Mouse (Mus musculus) adipocyte (in vitro differentiated cells): ENCODE measurements around the gene Brd7.
A peak's percentile ranks its signal among the peaks of the same experiment; 100 is the strongest.

ENCODE experiments used
- DNase-seq: peaks from one replicate; pipeline ENCODE4 v3.0.0-alpha.2; 2016; ENCODE audit warnings: low spot score

The Brd7 gene

DNA sequence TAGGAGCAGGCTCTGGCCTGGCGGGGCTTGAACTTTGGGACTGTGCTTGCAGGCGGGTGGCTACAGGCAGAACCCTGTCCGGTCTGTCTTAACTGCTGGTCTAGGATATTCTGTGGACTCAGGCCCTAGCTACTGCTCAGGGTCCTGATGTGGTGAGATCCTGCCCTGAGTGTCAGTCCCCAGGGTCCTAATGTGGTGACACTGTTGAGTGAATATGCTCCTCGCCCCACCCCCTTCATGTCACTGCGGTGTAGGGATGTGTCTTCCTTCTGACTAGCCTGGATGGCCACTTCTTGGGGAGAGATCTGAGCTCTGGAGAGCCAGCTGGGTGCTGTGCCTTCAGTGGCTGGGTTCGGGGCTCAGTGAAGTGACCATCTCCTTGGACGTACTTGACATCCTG lies 52.1 kb downstream of the Brd7 start:
- no peak for DNase-seq

DNA sequence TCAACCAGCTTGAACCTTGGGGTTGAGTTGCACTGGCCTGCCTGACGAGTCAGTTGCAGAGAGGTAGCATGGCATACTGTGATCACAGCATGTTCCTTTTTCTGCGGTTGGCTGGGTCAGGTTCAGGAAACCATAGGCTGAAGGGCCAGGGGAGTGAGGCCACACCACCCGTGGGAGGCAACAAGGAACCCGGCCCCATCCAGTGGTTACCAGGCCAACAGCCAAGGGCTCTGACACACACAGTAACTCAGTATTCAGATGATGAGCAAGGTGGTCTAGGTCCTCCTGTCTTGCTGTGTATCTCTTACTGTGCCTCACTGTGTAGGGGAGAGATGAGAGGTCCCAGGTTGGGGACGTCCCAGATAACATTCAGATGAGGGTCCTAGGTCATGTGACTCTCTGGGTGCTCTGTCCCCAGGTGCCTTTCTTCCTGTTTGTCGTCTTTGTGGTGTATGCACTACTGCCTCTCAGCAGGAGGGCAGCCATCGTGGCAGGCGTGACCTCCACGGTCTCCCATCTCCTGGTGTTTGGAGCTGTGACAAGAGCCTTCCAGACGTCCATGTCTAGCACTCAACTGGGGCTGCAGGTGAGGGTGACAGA lies 52.6 kb downstream of the Brd7 start:
- DNase-seq: no peak

DNA sequence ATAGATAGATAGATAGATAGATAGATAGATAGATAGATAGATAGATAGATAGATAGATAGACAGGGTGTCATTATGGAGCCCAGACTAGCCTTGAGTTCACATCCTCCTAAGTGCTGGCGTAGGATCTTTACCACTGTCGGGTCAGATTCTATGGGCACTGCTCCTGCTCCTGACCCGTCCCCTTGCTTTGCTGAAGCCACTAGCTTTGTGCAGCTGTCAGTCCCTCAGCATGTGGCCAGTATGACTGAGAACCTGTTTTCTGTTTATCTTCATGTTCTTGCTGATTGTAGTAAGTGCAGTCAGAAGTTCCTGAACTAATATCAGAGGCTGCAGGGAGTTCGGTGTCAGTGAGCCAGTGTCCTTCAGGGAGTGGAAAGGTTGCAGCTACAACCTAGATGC lies 54.3 kb downstream of the Brd7 start:
- no peak for DNase-seq

DNA sequence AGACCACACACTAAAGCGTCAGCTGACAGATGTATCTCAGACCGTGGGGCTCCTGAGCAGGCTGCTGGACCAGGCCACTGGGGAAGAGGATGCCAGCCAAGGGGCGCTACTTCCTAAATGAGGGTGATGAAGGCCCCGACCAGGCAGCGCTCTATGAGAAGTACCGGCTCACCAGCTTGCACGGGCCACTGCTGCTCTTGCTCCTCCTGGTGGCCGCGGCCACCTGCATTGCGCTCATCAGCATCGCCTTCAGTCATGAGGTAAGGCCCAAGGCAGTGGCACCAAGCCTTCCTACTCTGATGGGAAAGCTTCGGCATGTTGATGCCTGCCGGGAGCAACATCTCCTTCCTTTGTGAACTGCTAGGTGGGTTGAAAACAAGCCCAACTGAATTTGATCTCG lies 55.5 kb downstream of the Brd7 start:
- DNase-seq: no peak

DNA sequence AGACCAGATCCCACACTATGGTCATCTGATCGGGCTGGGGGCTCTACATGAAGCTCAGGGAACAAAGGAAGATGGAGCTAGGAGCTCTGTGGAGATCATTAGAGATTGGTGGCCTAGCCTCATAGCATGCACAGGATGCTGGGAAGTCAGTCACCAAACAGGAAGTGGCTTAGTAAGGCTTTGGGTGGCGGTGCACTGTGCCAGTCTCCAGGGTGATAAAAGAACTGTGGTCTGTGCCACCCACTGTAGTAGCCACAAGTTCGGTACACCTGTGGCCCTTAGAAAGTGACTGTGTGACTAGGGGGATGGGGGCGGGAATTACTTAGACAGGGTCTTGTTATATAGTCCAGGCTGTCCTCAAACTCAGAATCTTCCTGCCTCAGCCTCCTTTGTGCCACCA lies 56.2 kb downstream of the Brd7 start:
- DNase-seq: no peak

DNA sequence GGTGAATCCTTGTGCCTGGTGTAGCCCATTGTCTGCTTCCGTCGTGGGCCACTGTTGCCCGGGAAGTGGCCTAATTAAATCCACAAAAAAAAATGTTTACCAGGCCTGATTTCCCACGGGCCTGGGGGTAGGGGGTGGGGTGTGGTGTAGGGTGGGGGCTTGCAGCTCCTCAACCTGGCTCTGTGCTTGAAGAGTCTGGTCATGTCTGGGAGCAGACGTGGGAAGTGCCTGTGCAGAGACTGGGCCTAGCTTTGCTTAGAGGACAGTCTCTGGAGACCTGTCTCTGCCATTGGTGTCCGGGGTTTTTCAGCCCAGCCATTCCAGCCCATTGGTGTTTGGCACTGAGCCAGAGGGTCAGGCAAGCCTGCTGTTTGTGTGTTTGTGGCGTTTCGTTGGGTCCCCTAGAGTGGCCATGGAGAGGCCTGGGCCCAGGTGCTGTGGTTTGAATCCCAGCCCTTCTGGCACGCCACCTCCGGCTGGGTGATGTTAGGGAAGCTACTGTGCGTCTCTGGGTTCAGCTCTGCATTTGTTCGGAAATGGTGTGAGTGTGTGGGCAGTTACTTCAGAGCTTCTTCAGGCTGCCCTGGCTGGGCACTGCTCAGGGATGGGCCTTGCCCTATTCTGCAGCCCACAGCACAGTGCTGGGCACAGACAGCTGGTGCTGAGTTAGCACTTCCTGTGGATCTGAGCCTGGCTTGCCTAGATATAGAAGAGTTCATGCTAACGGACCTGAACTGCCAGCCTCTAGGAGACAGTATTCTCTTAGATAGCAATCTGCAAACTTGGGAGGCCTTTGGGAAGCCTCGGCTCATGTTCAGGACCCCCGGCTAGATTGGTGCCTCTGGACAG lies 60.2 kb downstream of the Brd7 start:
- DNase-seq: no peak

DNA sequence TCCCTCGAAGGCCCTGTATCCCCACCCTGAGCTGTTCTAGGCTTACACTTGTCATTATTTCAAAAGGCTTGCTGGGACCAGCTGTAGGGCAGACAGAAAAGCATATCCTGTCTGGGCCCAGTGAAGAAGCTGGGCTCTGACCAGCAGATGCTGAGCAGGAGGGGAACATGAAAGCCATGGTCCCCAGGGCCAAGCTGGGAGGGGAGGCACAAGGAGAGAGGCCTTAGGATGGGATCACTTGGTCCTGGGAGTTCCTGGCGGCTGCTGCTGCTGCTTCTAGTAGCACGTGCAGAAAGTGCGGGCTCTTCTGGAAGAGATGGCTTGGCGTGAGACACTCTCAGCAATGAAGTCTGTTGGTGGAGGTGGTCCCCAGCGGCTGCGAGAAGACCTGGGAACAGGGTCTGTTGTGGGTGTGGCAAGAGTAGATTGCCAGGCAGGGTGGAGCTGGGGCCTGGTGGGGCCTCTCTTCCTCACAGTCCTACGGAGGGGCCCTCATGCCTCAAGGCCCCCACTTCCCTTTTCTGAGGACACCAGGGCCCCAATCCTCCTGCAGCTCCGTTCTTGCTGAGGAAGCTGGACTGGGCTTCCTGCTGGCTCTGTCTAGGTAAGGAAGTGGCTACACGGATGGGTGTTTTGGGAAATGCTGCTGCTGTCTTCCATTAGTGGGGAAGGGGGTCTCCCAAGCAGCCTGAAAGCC lies 61.9 kb downstream of the Brd7 start:
- DNase-seq: no peak

DNA sequence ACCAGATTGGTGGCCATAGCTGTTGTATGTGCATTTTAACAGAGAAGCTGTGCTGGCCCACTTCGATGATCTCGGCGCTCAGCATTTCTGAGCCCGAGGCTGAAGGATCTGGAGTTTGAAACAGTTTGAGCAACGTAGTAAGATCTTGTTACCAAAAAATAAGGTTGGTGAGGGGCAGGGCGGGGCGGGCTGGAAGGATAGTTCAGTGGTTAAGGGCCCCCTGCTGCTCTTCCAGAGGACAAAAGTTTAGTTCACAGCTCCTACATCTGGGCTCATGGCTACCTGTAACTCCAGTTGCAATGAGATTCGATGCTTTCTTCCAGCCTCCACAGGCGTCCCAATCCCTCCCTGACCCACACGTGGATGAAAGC lies 63.3 kb downstream of the Brd7 start:
- no peak for DNase-seq

DNA sequence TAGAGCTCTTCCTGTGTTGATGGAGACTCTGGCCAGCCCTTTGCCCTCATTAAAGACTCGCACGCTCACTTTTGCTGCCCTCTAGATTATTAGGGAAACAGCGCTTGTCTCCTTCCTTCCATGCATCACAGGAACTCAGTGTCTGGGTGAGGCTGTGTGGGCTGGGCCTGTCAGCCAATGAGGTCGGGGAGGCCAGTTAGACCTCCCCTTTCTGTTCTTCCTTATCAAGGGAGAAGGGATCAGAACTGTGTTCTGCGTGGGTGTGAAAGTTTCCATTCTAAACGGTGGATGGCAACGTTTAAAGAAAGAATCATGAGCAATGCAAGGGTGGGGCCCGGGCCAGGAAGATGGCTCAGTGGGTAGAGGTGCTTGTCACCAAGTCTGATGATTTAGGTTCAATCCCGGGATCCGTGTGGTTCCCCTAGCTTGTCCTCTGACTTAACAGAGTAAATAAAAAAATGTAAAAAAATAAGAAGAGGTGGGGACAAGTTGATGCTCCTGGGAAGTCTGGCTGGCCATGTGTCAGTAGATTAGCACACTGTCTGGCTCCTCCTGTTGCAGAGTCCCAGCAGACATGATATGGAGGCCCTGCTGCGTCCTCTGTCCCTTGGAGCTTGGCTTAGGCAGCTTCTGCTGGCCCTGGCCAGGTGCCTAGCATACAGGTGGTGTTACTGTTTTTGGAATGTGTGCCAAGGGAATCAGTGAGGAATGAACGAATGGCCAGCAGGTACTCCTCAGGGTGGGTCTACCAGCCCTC lies 63.8 kb downstream of the Brd7 start:
- DNase-seq: peak; percentile 56

DNA sequence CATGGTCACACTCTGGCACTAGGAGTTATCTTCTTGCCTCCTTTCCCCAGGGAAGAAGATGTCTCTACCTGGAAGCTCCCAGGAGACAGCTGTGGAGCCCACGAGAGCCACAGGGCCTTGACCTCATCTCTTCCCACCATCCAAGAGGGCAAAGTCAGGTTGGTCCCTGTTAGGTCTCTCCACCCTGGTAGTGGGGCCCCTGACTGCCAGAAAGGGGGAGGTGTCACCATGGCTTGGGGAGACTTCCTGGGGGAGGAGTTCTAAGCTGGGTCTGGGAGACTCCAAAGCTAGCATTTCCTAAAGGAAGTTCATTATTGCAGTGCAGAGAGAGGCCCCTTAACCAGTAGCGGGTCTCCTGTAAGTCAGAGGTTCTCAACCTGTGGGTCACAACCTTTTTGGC lies 67.0 kb downstream of the Brd7 start:
- DNase-seq: no peak

DNA sequence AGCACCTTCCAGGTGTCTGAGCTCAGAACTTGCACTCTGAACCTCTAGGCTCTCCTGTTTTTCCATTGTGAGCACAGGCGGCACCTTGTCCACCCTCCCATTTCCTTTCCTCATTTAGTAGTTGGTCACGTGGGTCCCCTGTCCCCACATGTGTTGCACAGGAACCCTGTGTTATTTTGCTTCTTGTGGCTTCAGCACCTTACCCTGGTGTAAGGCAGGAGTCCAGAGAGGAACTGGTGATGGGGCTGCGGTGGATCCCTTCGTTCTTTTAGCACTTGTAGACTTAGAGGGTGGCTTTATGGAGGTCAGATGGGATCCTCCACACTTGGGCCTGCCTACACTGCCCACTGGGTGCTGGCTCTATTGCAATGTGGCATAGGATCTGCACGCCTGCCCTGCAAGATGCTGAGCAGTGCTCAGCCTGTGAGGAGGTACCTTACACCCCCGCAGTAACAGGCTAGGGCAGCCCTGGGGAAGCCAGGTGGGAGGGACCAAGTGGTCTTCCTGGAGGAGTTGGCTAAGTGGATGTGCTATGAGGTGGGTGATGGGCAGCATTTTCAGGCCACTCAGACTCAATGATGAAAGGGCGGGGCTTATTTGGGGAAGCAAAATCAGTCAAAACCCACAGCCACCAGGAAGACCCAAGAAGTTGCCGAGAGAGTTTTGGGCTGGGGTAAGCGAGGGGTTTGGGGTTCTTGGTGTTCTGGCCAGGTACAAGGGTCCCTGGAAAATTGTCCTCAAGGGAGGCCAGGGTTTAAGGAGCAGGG lies 68.2 kb downstream of the Brd7 start:
- no peak for DNase-seq

DNA sequence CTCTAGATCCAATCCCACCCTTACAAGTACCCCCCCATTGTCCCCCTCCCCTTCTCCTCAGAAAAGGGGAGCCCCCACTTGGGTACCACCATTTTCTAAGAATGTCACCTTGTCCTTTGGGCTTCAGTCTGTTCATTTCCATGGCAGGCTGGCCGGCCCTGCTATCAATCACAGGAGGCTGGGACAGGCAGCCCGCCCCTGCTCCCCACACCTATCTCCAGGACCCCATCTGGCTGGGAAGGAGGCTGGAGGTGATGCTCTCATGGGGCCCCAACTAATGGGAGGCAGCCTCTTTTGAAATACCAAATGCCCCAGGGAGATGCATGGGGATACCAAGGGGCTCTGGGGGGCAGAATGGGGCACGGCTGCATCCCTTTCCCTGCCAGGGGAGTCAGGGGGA lies 69.1 kb downstream of the Brd7 start:
- no peak for DNase-seq

DNA sequence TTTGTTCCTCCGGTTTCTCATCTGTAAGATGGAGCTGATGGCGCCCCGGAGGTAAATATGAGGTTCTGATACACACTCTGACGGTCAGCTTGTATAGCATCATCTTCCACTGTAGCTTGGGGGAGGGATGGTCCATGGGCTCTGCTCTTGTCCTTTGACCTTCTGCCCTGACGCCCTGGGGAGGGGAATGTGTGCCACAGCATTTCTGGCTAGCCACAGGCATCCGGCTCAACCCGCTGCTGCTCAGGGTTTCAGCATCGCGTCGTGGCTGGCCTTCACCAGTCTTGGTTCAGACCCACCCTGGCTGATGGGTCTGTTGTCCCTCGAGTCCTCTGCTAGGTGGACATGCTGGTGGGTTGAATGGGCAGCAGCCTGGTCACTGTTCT lies 70.7 kb downstream of the Brd7 start:
- no peak for DNase-seq

DNA sequence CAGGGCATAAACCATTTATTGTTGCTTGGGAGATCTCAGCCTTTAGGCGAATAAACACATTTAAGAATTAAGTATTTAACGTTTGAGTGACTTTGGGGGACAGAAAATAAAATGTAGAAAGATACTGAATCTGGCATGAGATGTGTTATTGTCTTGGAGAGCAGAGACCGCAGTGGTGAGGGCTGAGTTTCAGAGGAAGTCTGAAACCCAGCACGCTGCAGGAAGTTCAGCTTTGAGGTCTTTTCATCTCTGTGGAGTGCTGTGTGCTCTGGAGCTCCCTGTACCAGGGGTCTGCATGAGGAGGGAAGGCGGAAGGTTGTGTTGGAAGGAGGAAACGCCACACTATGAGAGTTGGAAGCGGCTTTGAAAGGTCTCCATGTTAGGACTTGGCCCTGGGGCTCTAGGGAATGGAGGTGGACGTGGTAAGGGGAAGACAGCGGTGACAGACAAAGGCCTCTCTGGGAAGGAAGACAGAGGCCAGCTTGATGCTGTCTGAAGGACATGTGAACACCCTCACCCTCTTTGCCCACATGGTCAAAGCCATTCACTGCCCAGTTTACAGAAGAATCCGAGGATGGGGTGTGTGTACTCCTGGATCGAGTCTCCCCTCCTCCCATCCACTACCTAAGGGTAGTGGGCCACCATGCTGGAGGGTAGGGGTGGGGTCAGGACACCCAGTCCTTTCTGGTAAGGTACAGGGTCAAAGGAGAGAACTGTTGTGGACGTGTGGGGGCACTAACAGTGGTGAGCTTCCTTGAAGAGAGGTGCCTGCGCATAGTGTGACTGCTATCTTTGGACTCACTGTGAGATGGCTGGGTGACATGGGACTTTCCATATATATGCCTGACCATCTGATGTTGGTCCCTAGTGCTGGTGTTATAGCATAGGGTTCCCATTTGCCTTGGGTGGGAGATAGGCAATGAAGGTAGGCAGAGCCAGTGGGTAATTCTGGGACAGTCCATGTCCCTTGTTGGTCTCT lies 71.4 kb downstream of the Brd7 start:
- no peak for DNase-seq

DNA sequence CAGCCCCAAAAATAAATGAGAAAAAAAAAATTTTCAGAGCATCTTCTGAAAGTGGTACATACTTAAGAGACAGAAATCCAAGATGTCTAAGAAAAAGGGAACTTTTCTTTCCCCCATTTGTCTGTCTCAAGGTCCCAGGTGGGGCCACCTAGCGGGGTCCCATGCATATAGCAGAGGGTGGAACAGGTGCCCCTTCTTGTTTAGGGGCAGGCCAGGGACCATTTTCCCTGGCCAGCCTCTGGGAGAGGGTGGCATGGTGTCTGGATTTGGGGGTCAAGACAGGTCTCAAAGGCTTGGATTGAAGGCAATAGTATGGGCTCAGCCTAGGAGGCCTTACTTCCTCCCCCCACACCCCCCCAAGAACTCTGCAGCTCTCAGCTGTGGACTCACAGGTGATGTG lies 72.1 kb downstream of the Brd7 start:
- DNase-seq: no peak

DNA sequence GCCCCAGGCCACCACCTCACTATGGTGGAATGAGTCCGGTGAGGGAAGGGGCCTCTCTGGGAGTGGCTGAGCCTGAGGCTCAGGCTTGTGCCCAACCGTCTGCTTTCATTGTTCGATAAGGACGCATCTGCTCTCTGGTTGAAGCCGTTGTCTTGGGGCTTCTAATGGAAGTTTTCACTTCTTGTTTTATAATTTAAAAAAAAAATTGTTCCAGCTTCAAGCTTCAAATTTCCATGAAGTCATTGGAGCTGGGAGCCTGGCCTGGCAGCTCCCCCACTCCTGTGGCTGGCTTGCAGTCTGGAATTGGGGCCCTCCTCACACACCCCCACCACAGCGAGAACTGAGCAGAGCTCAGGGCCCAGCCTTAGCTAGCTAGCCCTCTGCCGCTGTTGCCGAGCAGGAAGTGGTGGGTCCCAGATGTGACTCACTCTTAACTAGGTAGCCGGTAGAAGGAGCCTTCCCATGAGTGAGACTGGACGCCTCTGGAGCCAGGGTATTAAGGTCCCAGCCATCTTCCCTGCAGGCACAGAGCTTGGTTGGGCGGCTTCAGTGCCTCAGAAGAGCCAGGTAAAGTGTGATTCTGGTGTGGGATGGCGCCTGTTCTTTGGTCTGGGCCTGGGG lies 73.3 kb downstream of the Brd7 start:
- DNase-seq: no peak

DNA sequence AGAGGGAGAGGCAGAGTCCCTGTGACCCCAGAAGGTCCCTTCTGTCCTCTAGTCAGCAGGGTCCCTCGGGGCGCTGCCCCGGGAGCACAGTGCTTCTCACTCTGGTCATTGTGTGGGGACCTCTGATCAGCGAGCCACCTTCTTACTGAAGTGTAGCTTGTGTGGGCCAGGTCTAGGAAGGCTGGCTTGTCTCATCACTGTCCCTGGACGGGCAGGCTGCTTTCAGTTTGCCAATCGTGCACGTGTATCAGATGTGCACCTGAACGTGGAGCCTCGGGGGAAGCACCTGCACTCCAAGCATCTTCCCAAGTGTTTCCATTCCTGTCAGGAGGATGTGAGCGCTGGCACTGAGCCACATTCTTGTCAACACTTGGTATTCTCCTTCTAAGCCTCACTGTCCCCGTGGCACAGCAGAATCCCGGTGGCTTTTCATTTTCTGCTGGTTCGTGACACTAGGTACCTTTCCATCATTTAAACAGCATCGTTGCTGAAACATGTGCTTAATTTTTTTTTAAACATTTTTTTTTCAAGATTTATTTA lies 75.5 kb downstream of the Brd7 start:
- DNase-seq: no peak

DNA sequence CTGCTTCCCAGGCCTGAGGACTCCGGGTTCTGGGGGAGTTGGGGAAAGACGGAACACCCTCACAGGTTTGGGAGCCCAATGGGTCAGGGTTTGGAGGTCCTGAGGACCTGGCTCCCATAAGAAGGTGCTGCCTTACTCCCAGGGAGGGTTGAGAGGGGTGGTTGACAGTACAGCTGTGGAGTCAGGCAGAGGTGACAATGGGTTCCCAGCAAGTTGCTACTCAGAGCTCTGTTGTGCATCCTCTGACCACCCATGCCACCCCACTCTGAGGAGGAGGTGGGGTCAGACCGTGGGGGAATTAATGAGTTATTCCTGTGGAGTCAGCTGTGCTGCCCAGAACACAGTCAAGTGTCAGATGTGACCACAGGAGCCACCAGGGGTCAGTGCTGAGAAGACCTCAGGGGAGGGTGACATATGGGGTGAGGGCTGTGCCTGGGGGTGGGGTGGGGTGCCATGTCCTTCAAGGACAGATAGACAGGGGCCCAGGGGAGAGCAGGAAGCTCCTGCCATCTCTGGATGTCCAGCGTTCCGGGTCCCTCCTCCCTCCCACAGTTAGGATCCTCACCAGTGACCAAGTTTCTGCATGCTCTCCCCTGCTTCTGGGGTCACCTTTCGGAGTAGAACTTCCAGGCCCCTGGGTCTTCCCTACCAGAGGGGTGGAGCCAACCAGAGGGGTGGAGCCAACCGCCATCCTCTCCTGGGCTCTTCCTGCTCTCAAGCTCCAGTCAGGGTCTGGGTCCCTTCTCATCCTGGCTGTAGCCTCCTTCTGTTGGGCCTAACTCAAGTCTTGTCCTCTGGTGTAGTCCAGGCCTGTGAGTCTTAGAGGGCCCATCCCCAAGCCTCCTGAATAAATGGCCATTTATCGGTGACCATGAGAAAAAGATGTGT lies 76.3 kb downstream of the Brd7 start:
- no peak for DNase-seq

DNA sequence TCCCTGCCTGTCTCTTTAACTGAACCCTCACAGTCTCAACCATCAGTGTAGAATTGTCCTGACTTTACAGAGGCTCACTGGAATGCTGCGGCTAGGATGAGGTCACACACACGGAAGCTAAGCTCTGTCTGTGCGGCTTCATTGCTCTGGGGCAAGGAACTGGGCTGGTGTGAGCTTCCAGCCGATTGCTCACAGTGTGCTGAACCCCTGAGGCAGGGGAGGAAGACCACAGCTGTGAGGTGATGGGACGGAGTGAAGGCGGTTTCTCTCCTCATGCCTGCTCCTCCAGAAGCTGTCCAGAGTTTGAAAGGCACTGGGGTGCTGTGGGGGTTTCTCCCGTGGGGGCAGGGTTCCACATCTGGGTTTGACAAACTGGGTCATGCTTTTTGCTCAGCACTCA lies 77.3 kb downstream of the Brd7 start:
- DNase-seq: peak; percentile 26
